Mouse (Mus musculus) testis, adult 2 months (tissue): ENCODE results near the gene Whamm. TPM values are rescaled to one million over a fixed set of nuclear protein-coding genes. Genes with fewer than 3 reads are reported as not detected.

ENCODE experiments used
- H3K27ac ChIP-seq: fragments of 200-500 bp; 2 replicates; pipeline ENCODE4 v1.5.1; 2012; ENCODE audit warnings: low read depth, low read length; ENCODE audit not compliant: control insufficient read depth, insufficient read depth
- H3K27me3 ChIP-seq: fragments of 200-500 bp; 2 replicates; pipeline ENCODE4 v1.6.1; 2012; ENCODE audit warnings: mild to moderate bottlenecking, low read length, moderate library complexity; ENCODE audit not compliant: control insufficient read depth, insufficient read depth
- H3K36me3 ChIP-seq: fragments of 200-500 bp; 2 replicates; pipeline ENCODE4 v1.6.1; 2012; ENCODE audit warnings: mild to moderate bottlenecking, low read length; ENCODE audit not compliant: control insufficient read depth, insufficient read depth
- H3K4me1 ChIP-seq: fragments of 200-500 bp; 2 replicates; pipeline ENCODE4 v1.6.1; 2012; ENCODE audit warnings: low read length; ENCODE audit not compliant: control insufficient read depth, insufficient read depth
- H3K4me3 ChIP-seq: fragments of 200-500 bp; 2 replicates; pipeline ENCODE4 v1.5.1; 2012; ENCODE audit warnings: low read depth, mild to moderate bottlenecking, low read length, moderate library complexity, mixed read lengths; ENCODE audit not compliant: control insufficient read depth
- CTCF ChIP-seq: fragments of 200-500 bp; IDR thresholded peaks from 2 replicates; pipeline ENCODE4 v1.5.1; 2012; ENCODE audit warnings: low read depth, mild to moderate bottlenecking, inconsistent platforms, low read length, moderate library complexity; ENCODE audit not compliant: control insufficient read depth, insufficient read depth, insufficient replicate concordance
- POLR2A ChIP-seq: fragments of 200-500 bp; IDR thresholded peaks from 2 replicates; pipeline ENCODE4 v1.6.1; 2012; ENCODE audit warnings: low read depth, mild to moderate bottlenecking, inconsistent platforms, low read length, moderate library complexity; ENCODE audit not compliant: control insufficient read depth
- polyA plus RNA-seq: library from polyadenylated mRNA; depleted of rRNA; stranded (reverse); fragments of >200 nt; gene quantifications from 2 replicates; pipeline ENCODE4 v1.2.3, GENCODE M21; 2012; rRNA removed

Whamm gene
- polyA plus RNA-seq, 1 experiment: 22.9 TPM

- Histone ChIP-seq H3K27ac (no peak overlapping the region), H3K4me3 (no peak overlapping the region), H3K36me3 (no peaks in the 10 kb centered on the region), H3K4me1 (no peaks in the 10 kb centered on the region), H3K27me3 (no peaks in the 10 kb centered on the region)
- TF ChIP-seq CTCF: no peak
- no peak for TF ChIP-seq POLR2A
These were observed 73.6 kb downstream of the Whamm start for GRCm38 (mm10) chr7:81644551-81645235.

Other genes with a start within 250 kb of the Whamm start
- 697 and 742 TPM in 2 replicates for gene Rps17, start 226.0 kb upstream of the Whamm start, polyA plus RNA-seq
- 9.2 and 12.0 TPM in 2 replicates for gene Cpeb1, start 115.8 kb upstream of the Whamm start, polyA plus RNA-seq
- gene Ap3b2, start 77.3 kb upstream of the Whamm start, polyA plus RNA-seq: 0.22 and 0.40 TPM in 2 replicates
- 0.77 and 13.1 TPM in 2 replicates for gene BC048679, start 73.0 kb upstream of the Whamm start, polyA plus RNA-seq
- gene Fsd2, start 4.3 kb upstream of the Whamm start, polyA plus RNA-seq: 0.16 and 0.43 TPM in 2 replicates
- 1.1 TPM in 2 replicates for gene Homer2, start 136.3 kb downstream of the Whamm start, polyA plus RNA-seq
- gene Ramac, start 191.7 kb downstream of the Whamm start, polyA plus RNA-seq: 17.6 and 18.6 TPM in 2 replicates
- 12.8 and 15.4 TPM in 2 replicates for gene 3110040N11Rik, start 218.2 kb downstream of the Whamm start, polyA plus RNA-seq